Mouse (Mus musculus) olfactory bulb, adult 2 months (tissue): ENCODE data around the gene Shld1.

Experiments used
- CTCF ChIP-seq: fragments of 200-500 bp; IDR thresholded peaks from 2 replicates; pipeline ENCODE4 v1.5.1; 2012; ENCODE audit warnings: low read depth, mild to moderate bottlenecking, low read length, moderate library complexity; ENCODE audit not compliant: insufficient read depth
- POLR2A ChIP-seq: fragments of 200-500 bp; IDR thresholded peaks from 2 replicates; pipeline ENCODE4 v1.6.1; 2012; ENCODE audit warnings: mild to moderate bottlenecking, low read depth, low read length, moderate library complexity; ENCODE audit not compliant: insufficient read depth

- TF ChIP-seq CTCF (no peak), POLR2A (no peak)
Measured at GRCm38 (mm10) chr2:132752398-132752797, 65.7 kb downstream of the Shld1 start.
